Mouse (Mus musculus) gonadal fat pad, adult 2 months (tissue): ENCODE data around the gene Klhdc1. TPM values are rescaled to one million over a fixed set of nuclear protein-coding genes. Genes with fewer than 3 reads are reported as not detected.

Source experiments
- DNase-seq: peaks from one replicate; pipeline ENCODE4 v3.0.0-alpha.2; 2012; ENCODE audit warnings: low read depth
- polyA plus RNA-seq: library from polyadenylated mRNA; depleted of rRNA; stranded (reverse); fragments of >200 nt; gene quantifications from 2 replicates; pipeline ENCODE4 v1.2.3, GENCODE M21; 2012; rRNA removed

The Klhdc1 gene
- 7.0 and 8.9 TPM in 2 replicates for polyA plus RNA-seq

GRCm38 (mm10) chr12:69240876-69241275, at the start of gene Klhdc1:
Gene Klhdc1, plus strand, starts transcription at chr12:69241176.
- DNase-seq = no peak

- DNase-seq = no peak
Observed at GRCm38 (mm10) chr12:69191396-69191795, 49.6 kb upstream of the Klhdc1 start.

GRCm38 (mm10) chr12:69192637-69193036, 48.3 kb upstream of the Klhdc1 start:
- DNase-seq = no peak

DNA sequence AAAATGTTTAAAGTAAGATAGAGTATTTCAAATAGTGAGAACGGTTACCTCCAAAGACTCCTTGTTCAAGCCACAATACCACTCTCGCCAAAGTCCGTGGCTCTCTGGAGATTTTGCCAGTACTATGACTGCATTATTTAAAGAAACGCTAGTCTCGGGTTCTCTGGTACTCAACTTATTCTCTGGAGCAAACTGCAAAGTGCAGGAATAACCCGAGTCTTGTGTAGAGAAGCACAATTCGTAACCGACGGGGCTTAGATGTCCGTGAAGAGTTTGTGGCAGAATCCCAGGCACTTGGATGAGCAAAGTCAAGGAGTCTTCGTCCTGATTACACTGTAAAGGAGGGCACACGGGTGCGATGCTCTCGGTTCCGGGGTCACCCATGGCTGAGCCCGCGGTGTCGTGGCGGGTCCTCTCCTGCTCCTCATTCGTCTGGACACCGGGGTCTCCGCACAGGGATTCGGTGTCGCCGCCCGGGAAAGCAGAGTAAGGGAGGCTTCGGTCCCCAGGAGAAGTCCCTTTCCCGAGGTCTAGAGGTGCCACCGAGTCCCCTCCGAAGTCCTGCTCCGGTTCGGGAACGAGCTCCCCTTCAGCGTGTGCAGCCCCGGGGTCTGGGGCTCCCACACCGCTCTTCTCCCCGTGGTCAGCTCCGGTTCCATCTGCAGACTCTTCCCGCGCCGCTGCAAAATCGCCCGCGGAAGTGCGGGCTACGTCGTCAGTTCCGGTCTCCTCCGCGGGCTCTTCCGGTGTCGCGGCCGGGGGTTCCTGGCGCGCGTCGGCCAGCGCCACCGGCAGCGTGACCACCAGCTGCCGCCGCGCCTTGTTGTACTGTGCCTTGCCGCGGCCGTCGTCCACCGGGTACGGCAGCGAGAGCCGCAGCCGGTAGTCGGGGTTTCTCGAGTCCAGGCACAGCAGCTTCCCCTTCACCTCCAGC, 44.3 kb upstream of the Klhdc1 start, which contains the start of gene Gm49383:
Gm49383 (minus strand) TSS at position 661 of the 934 bp plus-strand sequence.
- DNase-seq = no peak

GRCm38 (mm10) chr12:69197378-69198163, 43.4 kb upstream of the Klhdc1 start:
- no peak for DNase-seq

GRCm38 (mm10) chr12:69198164-69198535, 42.8 kb upstream of the Klhdc1 start, which contains the start of gene Dnaaf2:
Gene Dnaaf2, minus strand, starts transcription at chr12:69198429.
- DNase-seq = no peak

GRCm38 (mm10) chr12:69198985-69199384, 42.0 kb upstream of the Klhdc1 start:
- DNase-seq = no peak

DNA sequence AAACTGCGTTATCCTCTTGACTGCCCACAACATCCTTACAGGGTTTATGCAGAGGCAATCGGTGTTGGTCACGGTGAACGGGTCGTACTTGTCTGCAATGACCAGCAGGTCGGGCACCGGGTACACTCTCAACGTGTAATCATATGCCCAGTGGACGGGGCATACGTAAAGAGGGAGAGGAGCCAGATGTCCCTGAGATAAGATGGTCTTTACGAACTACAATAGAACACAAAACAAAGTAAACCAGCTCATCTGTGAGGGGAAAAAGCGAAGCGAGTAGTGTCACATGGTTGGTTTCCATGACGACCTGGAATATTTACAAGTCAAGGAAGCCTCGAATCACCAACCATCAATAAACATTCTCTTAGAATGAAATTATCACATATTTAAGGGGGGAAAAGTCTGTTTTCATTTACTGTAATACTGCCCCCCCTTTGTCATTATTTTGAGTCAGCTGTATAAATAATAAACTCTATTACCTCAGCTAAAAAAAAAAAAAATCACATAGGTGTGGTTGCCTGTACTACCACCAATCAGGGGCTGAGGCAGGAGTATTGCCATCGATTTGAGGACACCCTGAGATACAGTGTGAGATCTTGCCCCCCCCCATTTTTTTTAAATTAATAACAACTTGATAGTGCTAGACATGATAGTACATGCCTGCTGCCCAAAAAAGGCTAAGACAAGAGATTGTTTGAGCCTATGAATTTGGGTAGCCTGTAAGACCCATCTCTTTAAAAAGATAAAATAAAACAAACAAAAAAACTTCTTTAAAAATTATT, 36.7 kb upstream of the Klhdc1 start, which contains the start of gene Gm49384:
Gm49384 (minus strand) TSS at position 216 of the 782 bp plus-strand sequence.
- no peak for DNase-seq

- DNase-seq = no peak
Observed at GRCm38 (mm10) chr12:69207396-69207795, 33.6 kb upstream of the Klhdc1 start.

- no peak for DNase-seq
Observed at GRCm38 (mm10) chr12:69207926-69208325, 33.0 kb upstream of the Klhdc1 start.

DNA sequence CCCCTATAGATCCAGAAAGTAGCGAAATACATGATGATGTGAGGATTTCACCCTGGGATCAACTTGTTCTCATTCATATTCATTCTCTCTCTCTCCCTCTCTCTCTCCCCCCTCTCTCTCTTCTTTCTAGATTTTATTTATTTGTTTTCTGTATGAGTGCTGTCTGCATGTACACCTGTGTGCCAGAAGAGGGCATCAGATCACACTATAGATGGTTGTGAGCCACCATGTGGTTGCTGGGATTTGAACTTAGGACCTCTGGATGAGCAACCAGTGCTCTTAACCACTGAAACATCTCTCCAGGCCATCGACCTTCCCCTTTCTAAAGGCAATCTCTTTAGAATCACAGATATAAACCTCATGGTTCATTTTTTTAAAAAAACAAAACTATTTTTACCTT, 32.5 kb upstream of the Klhdc1 start:
- DNase-seq = no peak

DNA sequence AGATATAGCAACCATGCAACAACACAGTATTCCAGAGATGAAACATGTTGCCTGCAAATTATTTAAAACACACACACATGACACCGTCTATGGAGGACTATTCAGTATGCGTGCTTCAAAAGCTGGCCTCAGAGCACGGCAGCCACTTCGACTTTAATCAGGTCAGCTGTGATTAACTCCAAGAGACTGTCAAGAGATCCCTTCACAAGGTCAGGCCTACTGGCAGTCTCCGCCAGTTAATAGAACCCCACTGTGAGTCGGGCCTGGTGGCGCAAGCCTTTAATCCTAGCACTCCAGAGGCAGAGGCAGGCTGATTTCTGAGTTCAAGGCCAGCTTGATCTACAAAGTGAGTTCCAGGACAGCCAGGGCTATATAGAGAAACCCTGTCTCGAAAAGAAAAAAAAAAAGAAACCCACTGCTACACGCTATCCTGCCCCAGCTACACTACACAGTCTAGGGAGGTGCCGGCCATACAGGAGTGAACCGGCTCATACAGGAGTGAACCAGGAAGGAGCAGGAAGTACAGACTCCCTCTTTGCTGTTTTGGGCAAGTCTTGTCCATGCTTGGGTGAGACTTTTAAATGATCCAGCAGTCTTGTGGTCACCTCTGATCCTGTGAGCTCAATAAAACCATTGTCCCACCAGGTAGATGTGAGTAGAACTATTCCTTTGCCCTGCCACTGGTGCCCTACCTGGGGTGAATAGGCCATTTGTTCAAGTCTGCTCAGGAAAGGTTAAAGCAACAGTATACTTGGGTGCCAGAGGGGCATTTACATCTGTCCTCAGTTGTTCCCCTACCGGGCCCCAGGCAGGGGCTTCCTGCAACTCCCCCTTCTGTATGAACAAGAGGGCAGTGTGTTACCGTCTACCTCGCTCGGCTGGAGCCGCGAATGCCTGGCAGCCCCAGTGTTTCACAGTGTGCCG, 30.7 kb upstream of the Klhdc1 start:
- DNase-seq = no peak

GRCm38 (mm10) chr12:69211057-69211456, 29.9 kb upstream of the Klhdc1 start:
- DNase-seq = no peak

DNA sequence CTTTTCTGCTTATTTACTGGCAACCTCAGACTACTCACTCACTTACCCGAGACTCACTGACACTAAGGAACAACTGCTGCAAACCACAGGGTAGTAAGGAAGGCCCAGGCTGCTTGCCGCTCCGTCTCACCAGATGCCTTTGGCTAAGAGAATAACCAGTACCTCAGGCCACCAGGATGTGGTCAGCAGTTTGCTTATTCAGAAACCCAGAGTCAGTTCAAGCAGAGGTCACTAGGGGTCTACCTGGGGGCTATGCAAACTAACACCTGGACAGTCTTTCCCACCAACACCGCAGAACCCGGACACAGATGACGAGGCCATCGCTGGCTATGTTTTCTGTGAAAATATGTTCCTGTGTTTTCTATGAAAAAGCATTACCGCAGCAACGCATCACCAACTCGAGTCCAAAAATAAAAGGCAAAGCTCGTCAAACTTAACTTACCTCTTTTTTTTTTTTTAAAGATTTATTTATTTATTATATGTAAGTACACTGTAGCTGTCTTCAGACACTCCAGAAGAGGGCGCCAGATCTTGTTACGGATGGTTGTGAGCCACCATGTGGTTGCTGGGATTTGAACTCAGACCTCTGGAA, 27.7 kb upstream of the Klhdc1 start:
- no peak for DNase-seq

- DNase-seq = no peak
Observed at GRCm38 (mm10) chr12:69214393-69214792, 26.6 kb upstream of the Klhdc1 start.

DNA sequence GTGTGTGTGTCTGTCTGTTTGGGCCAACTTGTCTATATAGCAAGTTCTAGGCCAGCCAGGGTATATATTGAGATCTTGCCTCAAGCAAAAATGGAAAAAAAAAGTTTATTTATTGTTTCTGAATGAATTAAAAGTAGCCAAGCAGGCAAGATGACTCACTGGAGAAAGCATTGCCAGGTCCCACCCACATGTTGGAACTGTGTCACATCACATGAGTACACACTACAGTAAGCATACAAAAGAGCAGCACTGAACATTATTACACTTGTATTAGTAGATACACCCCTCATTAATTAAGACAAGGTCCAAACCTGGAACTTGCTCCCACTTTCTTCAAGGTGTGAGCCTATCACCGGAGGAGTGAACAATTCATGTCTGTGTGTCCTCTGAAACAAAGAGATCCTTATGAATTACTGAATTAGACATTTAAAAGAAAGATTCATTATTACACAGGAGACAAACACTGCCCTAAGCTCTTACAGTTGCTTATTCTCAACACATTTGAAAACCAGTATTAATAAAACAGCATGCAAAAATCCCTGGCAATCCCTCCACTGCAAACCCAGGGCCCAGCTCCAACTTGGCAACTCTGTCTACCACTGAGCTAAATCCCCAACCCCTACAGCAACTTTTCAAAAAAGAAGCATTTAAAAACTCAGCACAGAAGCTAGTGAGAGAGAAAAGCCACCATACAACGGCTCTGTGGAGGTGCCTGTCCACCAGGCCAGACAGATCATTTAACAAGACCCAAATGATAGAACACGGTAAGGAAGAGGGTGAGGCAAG, 25.8 kb upstream of the Klhdc1 start:
- DNase-seq = peak; percentile 82

DNA sequence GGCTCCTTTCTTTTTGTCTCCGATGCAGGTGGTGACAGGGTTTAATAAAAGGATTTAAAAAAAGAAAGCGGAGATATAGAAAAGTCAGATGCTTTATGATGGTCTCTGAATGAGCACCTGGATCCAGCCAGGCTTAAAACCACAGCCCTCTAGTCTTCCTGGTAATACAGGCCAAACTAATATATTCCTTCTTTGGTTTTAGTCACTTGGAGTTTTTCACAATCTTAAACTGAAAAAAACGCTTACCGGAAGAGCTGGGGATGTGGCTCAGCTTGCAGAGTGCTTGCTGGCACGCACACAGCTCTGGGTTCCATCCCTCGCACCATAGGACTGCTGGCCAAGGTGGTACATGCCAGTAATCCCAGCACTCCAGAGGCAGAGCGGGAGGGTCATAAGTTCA, 24.4 kb upstream of the Klhdc1 start:
- DNase-seq = no peak

DNA sequence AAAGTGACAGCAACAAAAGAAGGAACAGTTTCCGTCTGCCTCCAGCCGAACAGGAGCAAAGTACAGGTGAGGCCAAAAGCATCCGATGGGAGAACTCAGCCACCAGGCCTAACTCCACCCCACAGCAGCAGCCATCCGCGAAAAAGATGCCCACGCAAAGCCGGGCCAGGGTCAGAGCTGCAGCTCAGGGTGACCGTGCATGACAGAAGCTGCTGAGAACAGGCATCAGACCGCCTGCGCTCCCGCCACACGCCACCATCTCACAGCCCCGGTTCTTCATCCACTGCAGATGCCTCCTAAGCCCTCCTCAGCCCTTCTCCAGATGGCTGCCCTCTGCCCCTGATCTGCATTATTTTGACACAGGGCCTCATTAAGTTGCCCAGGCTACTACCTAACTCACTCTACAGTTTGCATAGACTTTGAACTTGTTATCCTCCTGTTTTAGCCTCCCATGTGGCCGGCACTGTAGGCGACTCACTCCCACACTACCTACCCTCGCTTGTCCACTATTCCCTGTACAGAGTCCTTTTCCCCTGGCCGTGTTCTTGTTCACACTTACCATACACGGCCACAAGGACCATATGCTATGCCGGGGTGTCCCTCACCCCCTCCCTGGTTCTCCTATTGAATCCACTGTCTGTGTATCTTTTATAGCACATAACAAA, 20.2 kb upstream of the Klhdc1 start:
- no peak for DNase-seq
